9 mouse cellular contexts compared by ENCODE assay signal in genomic region chr2:28534436-28535262, GRCm38 (mm10). TPM values are rescaled to one million over a fixed set of nuclear protein-coding genes. Genes with fewer than 3 reads are reported as not detected.
A peak's percentile ranks its signal among the peaks of the same experiment; 100 is the strongest.
DNase-seq lines count a peak whose midpoint lies in the region; ATAC-seq and TF ChIP-seq lines count a peak whose summit lies in the region.
"Had no signal": no experiment of that assay in that cellular context is flagged by ENCODE, and none has a peak within 500 bp of the region (broad histone marks: within the 10 kb centered on the region; RNA-seq: fewer than 3 reads in every experiment).

No protein-coding gene starts in this region.

- H3K36me3 ChIP-seq in kidney, embryonic 14.5 days (ENCODE audit: control insufficient read depth, insufficient read depth, low read length), result no peaks in the 10 kb centered on the region
- no peaks in the 10 kb centered on the region for H3K36me3 ChIP-seq in forebrain, embryonic 13.5 days (ENCODE audit: poor library complexity, severe bottlenecking)
- H3K36me3 ChIP-seq in hindbrain, embryonic 14.5 days (replicated peaks; ENCODE audit: control insufficient read depth, insufficient read depth), result no peaks in the 10 kb centered on the region
- no peaks in the 10 kb centered on the region for H3K36me3 ChIP-seq in liver, postnatal 0 days (replicated peaks; ENCODE audit: insufficient read depth, low read length)
- no peaks in the 10 kb centered on the region for H3K36me3 ChIP-seq in neural tube, embryonic 15.5 days

- H3K4me2 ChIP-seq in kidney, embryonic 14.5 days (replicated peaks; ENCODE audit: low read depth, low read length), result peak overlapping the region; percentile 84
- peak overlapping the region; percentile 88 for H3K4me2 ChIP-seq in forebrain, embryonic 13.5 days
- H3K4me2 ChIP-seq in hindbrain, embryonic 14.5 days (replicated peaks), result peak overlapping the region; percentile 84
- peak overlapping the region; percentile 88 for H3K4me2 ChIP-seq in liver, postnatal 0 days (ENCODE audit: low read depth, low read length)
- peak overlapping the region; percentile 80 for H3K4me2 ChIP-seq in neural tube, embryonic 15.5 days

- no peaks in the 10 kb centered on the region for H3K27me3 ChIP-seq in kidney, embryonic 14.5 days (ENCODE audit: control insufficient read depth, insufficient read depth, low read length)
- no peaks in the 10 kb centered on the region; the same call in 1 of the 2 replicates for H3K27me3 ChIP-seq in forebrain, embryonic 13.5 days
- no peaks in the 10 kb centered on the region for H3K27me3 ChIP-seq in hindbrain, embryonic 14.5 days (ENCODE audit: control insufficient read depth, insufficient read depth, low read length)
- 0 out of 2 replicates have a peak, but pooled peaks cover 4% of the 10 kb centered on the region for H3K27me3 ChIP-seq in liver, postnatal 0 days (ENCODE audit: insufficient read depth, low read length)
- H3K27me3 ChIP-seq in neural tube, embryonic 15.5 days (replicated peaks), result no peaks in the 10 kb centered on the region

- peak overlapping the region; percentile 74; the same call in 1 of the 2 replicates for H3K9ac ChIP-seq in kidney, embryonic 14.5 days (ENCODE audit: low read depth, low read length)
- peak overlapping the region; percentile 77 for H3K9ac ChIP-seq in forebrain, embryonic 13.5 days
- peak overlapping the region; percentile 78 for H3K9ac ChIP-seq in hindbrain, embryonic 14.5 days
- H3K9ac ChIP-seq in liver, postnatal 0 days (replicated peaks), result no peak overlapping the region
- peak overlapping the region; percentile 73 for H3K9ac ChIP-seq in neural tube, embryonic 15.5 days (replicated peaks)

- no peak for TF ChIP-seq EP300 in liver, postnatal 0 days (IDR thresholded peaks at IDR 0.05; ENCODE audit: low read depth)

- intact Hi-C loops in left cerebral cortex, postnatal 14 days (cut with DNase I), result no loop called here

- no peak for DNase-seq in kidney, adult 18-20 months
- DNase-seq in hindbrain, embryonic 14.5 days (ENCODE audit: low spot score), result no peak
- DNase-seq in liver, postnatal 0 days, result no peak
- no peak for DNase-seq in spleen, postnatal 10 days (ENCODE audit: low spot score in 2 of 2)
- no peak for DNase-seq in left cerebral cortex, postnatal 14 days (ENCODE audit: low spot score in 2 of 2)

- no peak for ATAC-seq in kidney, embryonic 14.5 days (ENCODE audit: low FRiP score, low TSS enrichment)
- 0 out of 2 replicates have a peak, but pooled peaks have one; percentile 11 for ATAC-seq in forebrain, embryonic 13.5 days
- peak; percentile 28; the same call in 1 of the 2 replicates for ATAC-seq in hindbrain, embryonic 14.5 days (ENCODE audit: low FRiP score)
- ATAC-seq in liver, postnatal 0 days, result no peak
- ATAC-seq in neural tube, embryonic 15.5 days (ENCODE audit: low FRiP score), result peak; percentile 18

- 44% methylated on average over 11 of the region's 11 CpGs for WGBS in kidney, embryonic 14.5 days
- whole genome bisulfite sequencing in forebrain, embryonic 13.5 days, result 32% methylated on average over 11 of the region's 11 CpGs
- WGBS in hindbrain, embryonic 14.5 days, result 25% methylated on average over 11 of the region's 11 CpGs
- 64% methylated on average over 11 of the region's 11 CpGs for WGBS in liver, postnatal 0 days (ENCODE audit: insufficient replicate concordance)
- WGBS in neural tube, embryonic 15.5 days, result 26% methylated on average over 11 of the region's 11 CpGs

- peak overlapping the region; percentile 65; the same call in 1 of the 2 replicates for H3K4me3 ChIP-seq in kidney, embryonic 14.5 days (ENCODE audit: low read length)
- H3K4me3 ChIP-seq in forebrain, embryonic 13.5 days, result peak overlapping the region; percentile 56
- peak overlapping the region; percentile 50 for H3K4me3 ChIP-seq in hindbrain, embryonic 14.5 days (replicated peaks; ENCODE audit: low read length)
- no peak overlapping the region for H3K4me3 ChIP-seq in liver, postnatal 0 days (ENCODE audit: low read depth, low read length)
- H3K4me3 ChIP-seq in neural tube, embryonic 15.5 days (replicated peaks), result peak overlapping the region; percentile 61

- peaks cover 60% of the 10 kb centered on the region for H3K4me1 ChIP-seq in kidney, embryonic 14.5 days (ENCODE audit: control insufficient read depth, insufficient read depth, low read length)
- H3K4me1 ChIP-seq in forebrain, embryonic 13.5 days, result peaks cover 97% of the 10 kb centered on the region
- H3K4me1 ChIP-seq in hindbrain, embryonic 14.5 days (replicated peaks; ENCODE audit: control insufficient read depth, insufficient read depth, low read length), result peaks cover 89% of the 10 kb centered on the region
- peaks cover 23% of the 10 kb centered on the region for H3K4me1 ChIP-seq in liver, postnatal 0 days (ENCODE audit: insufficient read depth)
- H3K4me1 ChIP-seq in neural tube, embryonic 15.5 days, result peaks cover 98% of the 10 kb centered on the region

- peak overlapping the region; percentile 52 for H3K27ac ChIP-seq in kidney, embryonic 14.5 days (ENCODE audit: low read depth, low read length)
- peak overlapping the region; percentile 76 for H3K27ac ChIP-seq in forebrain, embryonic 13.5 days
- H3K27ac ChIP-seq in hindbrain, embryonic 14.5 days, result peak overlapping the region; percentile 88
- peak overlapping the region; percentile 57 for H3K27ac ChIP-seq in liver, postnatal 0 days (ENCODE audit: low read depth)
- peak overlapping the region; percentile 82 for H3K27ac ChIP-seq in neural tube, embryonic 15.5 days (replicated peaks)

- TF ChIP-seq CTCF in liver, postnatal 0 days (IDR thresholded peaks at IDR 0.05; ENCODE audit: low read depth), result no peak

- no peaks in the 10 kb centered on the region for H3K9me3 ChIP-seq in kidney, embryonic 14.5 days (ENCODE audit: control insufficient read depth, low read length)
- H3K9me3 ChIP-seq in forebrain, embryonic 13.5 days (replicated peaks), result no peaks in the 10 kb centered on the region
- no peaks in the 10 kb centered on the region for H3K9me3 ChIP-seq in hindbrain, embryonic 14.5 days (ENCODE audit: control insufficient read depth, low read length)
- no peaks in the 10 kb centered on the region for H3K9me3 ChIP-seq in liver, postnatal 0 days (ENCODE audit: low read length)
- H3K9me3 ChIP-seq in neural tube, embryonic 15.5 days (replicated peaks), result no peaks in the 10 kb centered on the region

RNA-seq across cellular contexts. Expression of gene Ralgds, which starts 21.7 kb away (rescaled TPM):
- polyA plus RNA-seq in kidney, embryonic 14.5 days (2014; fragmentation: Nextera tagmentation; extraction: Ambion mirVana), result 23.7 and 26.6 TPM in 2 replicates
- 50.9 and 53.6 TPM in 2 replicates for polyA plus RNA-seq in forebrain, embryonic 13.5 days (2015; fragmentation: Nextera tagmentation; extraction: Ambion mirVana)
- polyA plus RNA-seq in hindbrain, embryonic 14.5 days (2014; fragmentation: Nextera tagmentation; extraction: Ambion mirVana), result 92.9 and 95.5 TPM in 2 replicates
- polyA plus RNA-seq in liver, postnatal 0 days (2015; fragmentation: Nextera tagmentation; extraction: Ambion mirVana), result 1.8 TPM in 2 replicates
- 64.7 and 70.4 TPM in 2 replicates for polyA plus RNA-seq in neural tube, embryonic 15.5 days (2015; fragmentation: Nextera tagmentation; extraction: Ambion mirVana)
- 100 to 1,000 TPM; 119 TPM for total RNA-seq in left cerebral cortex, postnatal 14 days (2021)

RNA-seq across cellular contexts. Expression of gene Cel, which starts 28.6 kb away (rescaled TPM):
- not detected in 2 replicates for polyA plus RNA-seq in kidney, embryonic 14.5 days (2014; fragmentation: Nextera tagmentation; extraction: Ambion mirVana)
- polyA plus RNA-seq in forebrain, embryonic 13.5 days (2015; fragmentation: Nextera tagmentation; extraction: Ambion mirVana), result 0.14 TPM in 1 of 2 replicates, not detected in the other
- polyA plus RNA-seq in hindbrain, embryonic 14.5 days (2014; fragmentation: Nextera tagmentation; extraction: Ambion mirVana), result not detected in 2 replicates
- 4.7 TPM in 1 of 2 replicates, not detected in the other for polyA plus RNA-seq in liver, postnatal 0 days (2015; fragmentation: Nextera tagmentation; extraction: Ambion mirVana)
- polyA plus RNA-seq in neural tube, embryonic 15.5 days (2015; fragmentation: Nextera tagmentation; extraction: Ambion mirVana), result 0.09 and 3.3 TPM in 2 replicates
- not detected for total RNA-seq in left cerebral cortex, postnatal 14 days (2021)
- total RNA-seq: ES-E14 had no signal

RNA-seq across cellular contexts. Expression of gene Gm10134, which starts 28.8 kb away (rescaled TPM):
- 2.7 and 9.9 TPM in 2 replicates for polyA plus RNA-seq in kidney, embryonic 14.5 days (2014; fragmentation: Nextera tagmentation; extraction: Ambion mirVana)
- 0.53 and 0.76 TPM in 2 replicates for polyA plus RNA-seq in forebrain, embryonic 13.5 days (2015; fragmentation: Nextera tagmentation; extraction: Ambion mirVana)
- polyA plus RNA-seq in hindbrain, embryonic 14.5 days (2014; fragmentation: Nextera tagmentation; extraction: Ambion mirVana), result 0.90 and 2.9 TPM in 2 replicates
- 1.5 and 1.9 TPM in 2 replicates for polyA plus RNA-seq in liver, postnatal 0 days (2015; fragmentation: Nextera tagmentation; extraction: Ambion mirVana)
- 2.1 and 3.5 TPM in 2 replicates for polyA plus RNA-seq in neural tube, embryonic 15.5 days (2015; fragmentation: Nextera tagmentation; extraction: Ambion mirVana)
- total RNA-seq in left cerebral cortex, postnatal 14 days (2021), result 1 to 10 TPM; 1.1 to 1.5 TPM

RNA-seq across cellular contexts. Expression of gene Gbgt1, which starts 38.0 kb away (rescaled TPM):
- 2.7 and 3.5 TPM in 2 replicates for polyA plus RNA-seq in kidney, embryonic 14.5 days (2014; fragmentation: Nextera tagmentation; extraction: Ambion mirVana)
- polyA plus RNA-seq in forebrain, embryonic 13.5 days (2015; fragmentation: Nextera tagmentation; extraction: Ambion mirVana), result 0.43 TPM in 1 of 2 replicates, not detected in the other
- 1.3 and 1.7 TPM in 2 replicates for polyA plus RNA-seq in hindbrain, embryonic 14.5 days (2014; fragmentation: Nextera tagmentation; extraction: Ambion mirVana)
- 0.56 and 0.64 TPM in 2 replicates for polyA plus RNA-seq in liver, postnatal 0 days (2015; fragmentation: Nextera tagmentation; extraction: Ambion mirVana)
- polyA plus RNA-seq in neural tube, embryonic 15.5 days (2015; fragmentation: Nextera tagmentation; extraction: Ambion mirVana), result 1.2 and 2.1 TPM in 2 replicates
- 1 to 10 TPM; 1.6 to 2.5 TPM for total RNA-seq in left cerebral cortex, postnatal 14 days (2021)

RNA-seq across cellular contexts. Expression of gene Gtf3c5, which starts 48.9 kb away (rescaled TPM):
- polyA plus RNA-seq in kidney, embryonic 14.5 days (2014; fragmentation: Nextera tagmentation; extraction: Ambion mirVana), result 31.1 and 35.8 TPM in 2 replicates
- polyA plus RNA-seq in forebrain, embryonic 13.5 days (2015; fragmentation: Nextera tagmentation; extraction: Ambion mirVana), result 40.7 and 48.2 TPM in 2 replicates
- polyA plus RNA-seq in hindbrain, embryonic 14.5 days (2014; fragmentation: Nextera tagmentation; extraction: Ambion mirVana), result 28.6 and 29.3 TPM in 2 replicates
- 4.5 and 5.8 TPM in 2 replicates for polyA plus RNA-seq in liver, postnatal 0 days (2015; fragmentation: Nextera tagmentation; extraction: Ambion mirVana)
- 37.2 and 40.1 TPM in 2 replicates for polyA plus RNA-seq in neural tube, embryonic 15.5 days (2015; fragmentation: Nextera tagmentation; extraction: Ambion mirVana)
- total RNA-seq in left cerebral cortex, postnatal 14 days (2021), result 10 to 100 TPM; 15.8 to 17.6 TPM

Comparison
In these comparisons a context has a peak if more than half of its experiments do, and no peak if none do; other contexts are left out.
1. ATAC-seq: peak in forebrain, embryonic 13.5 days (single experiment), hindbrain, embryonic 14.5 days (single experiment) and neural tube, embryonic 15.5 days (single experiment); none in kidney, embryonic 14.5 days (single experiment) and liver, postnatal 0 days (single experiment).
2. Peak in every context shown above with its lines, with median percentiles within 50 percentile points of each other: H3K27ac ChIP-seq and H3K4me2 ChIP-seq.